Mouse (Mus musculus) thymus, postnatal 36 days (tissue): ENCODE measurements at regions not wholly inside any gene's neighbourhood (a gene's known extent, or its start where the extent isn't known, plus 50 kb on each side); places are given as distances from the start of the nearest gene placed in this dataset.

ENCODE experiments used
- DNase-seq, 2 experiments: peaks; one replicate each; pipeline ENCODE4 v3.0.0; 2022; ENCODE audit warnings: mixed read lengths in 2 of 2

DNA sequence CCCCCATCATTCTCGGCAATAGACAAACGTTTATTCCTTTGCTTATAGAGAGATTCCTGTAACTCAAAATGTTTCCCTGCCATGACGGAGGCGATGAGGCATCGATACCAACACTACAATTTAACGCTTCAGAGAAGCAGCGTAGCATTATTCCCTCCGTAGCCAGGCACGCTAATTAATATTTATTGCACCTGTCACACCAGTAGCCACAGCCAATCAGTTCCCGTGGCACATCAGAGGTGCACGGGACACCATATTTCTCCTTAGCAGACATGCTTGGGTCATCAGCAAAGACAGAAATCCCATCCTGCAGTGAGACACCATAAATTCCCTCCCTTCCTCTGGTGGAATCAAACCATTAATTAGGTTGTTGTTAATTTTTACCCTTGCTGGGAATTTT lies 399.8 kb upstream of the Tmpo start:
- no peak for DNase-seq

DNA sequence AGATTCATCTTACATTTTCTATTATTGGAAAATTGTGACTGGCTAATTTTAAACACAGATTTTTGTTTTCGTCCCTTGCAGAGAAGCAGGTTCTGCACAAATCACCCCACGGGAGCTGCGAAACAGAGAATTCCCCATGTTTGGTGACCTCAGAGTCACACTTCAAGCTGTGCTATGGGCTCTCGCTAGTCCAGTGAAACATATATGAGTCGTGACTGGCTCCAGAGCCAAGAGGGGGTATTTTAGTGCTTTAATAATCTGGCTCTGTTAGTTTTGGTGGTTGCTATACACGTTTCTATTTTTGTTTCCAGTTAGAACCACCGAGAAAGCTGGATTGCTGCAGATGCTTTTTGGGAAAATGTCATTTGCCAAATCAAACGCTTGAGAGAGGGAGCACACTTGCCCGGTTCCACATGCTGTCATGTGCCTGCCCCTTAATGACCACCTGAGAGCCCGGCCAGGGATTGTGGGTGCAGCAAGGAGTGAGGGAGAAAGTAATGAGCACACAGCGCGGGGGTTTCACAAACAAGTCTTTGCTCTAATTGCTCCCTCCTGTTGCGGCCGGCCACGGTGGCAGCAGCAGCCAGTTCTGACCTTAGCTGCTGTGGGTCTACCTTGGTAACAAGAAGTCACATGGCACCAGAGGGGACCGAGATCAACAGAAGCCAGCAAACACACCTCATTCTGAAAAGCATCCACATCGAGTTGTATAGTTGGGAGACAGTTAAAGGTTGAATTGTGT lies 394.4 kb upstream of the Tmpo start:
- no peak for DNase-seq

DNA sequence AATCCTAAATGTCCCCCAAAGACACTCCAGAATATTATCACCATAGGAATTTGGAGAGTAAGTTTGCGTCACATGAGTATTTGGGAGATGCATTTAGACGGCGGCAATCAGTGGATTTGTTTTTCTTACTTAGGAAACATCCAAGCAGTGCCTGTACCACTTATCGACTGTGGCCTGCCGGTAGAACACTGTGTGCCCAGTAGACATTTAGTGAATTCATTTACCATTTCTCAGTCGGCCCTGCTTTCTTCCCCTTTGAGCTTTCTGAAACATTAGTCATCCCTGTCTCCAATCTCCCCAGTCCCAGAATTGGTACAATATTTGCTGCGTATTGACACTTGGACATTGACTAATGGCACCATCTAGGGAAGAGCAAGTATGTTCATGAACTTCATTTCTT lies 391.7 kb upstream of the Tmpo start:
- no peak for DNase-seq

DNA sequence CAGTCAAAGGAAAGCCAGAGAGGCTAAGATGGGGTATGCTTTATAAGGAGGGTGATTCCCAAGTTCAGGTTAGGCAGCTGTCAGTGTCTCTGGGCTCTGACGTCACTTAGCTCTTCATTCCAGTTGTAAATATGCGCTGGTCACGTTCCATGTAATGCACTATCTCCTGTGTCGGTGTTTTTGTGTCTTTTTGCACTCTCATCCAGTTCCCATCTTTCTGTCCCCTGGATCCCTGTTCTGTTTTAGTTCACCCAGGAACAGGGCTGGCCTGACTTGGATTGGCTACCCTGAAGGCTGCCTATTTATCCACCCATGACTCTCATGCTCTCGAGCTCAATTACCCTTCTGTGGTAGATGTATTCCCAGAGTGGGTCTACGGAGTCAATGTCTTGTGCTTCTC lies 387.9 kb upstream of the Tmpo start:
- DNase-seq, result no peak

DNA sequence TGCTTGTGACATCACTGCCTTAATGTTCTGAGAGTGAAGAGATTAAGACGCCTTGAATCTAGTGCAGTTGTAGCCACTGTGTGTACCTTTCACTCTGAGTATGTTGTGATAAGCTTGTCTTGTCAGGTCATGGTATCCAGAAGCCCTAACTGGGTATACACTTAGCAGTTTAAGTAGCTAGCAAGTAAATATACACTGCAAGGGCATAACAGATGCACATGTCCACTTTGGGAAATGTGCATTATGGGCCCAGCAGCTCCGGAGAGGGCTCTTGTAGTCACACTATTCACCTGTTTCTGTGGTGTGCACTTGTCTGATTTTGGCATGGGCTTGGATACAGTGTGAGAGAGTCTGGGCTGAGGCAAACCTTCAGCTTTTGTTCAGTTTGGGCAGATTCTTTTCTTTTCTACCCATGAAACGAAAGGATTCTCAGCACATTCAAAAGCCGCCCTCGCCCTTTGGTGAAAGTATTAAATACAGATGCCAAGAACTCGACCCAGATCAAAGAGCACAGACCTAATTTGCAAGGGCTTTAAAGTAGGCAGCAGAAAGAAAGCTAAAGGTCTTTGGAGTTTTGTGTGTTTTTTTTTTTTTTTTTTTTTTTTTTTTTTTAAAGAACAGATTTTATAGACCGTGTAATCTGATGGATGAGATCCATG lies 385.1 kb upstream of the Tmpo start:
- no peak for DNase-seq

DNA sequence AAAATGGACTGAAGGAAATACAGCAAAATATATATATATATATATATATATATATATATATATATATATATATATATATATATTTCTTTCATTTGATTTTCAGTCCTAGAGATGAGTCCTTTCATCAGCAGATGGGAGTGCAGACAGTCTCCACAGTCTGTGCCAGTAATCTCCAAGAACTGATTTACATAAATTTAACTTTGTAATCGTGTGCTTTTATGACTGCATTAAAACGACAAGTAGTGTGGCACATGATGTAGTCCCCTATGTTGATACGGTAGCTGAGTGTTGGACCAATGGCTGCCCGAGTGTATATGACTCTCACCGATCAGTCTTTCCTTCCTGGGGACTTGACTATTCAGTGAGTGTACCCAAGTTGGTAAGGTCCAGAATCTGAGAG lies 378.2 kb upstream of the Tmpo start:
- DNase-seq, result no peak

DNA sequence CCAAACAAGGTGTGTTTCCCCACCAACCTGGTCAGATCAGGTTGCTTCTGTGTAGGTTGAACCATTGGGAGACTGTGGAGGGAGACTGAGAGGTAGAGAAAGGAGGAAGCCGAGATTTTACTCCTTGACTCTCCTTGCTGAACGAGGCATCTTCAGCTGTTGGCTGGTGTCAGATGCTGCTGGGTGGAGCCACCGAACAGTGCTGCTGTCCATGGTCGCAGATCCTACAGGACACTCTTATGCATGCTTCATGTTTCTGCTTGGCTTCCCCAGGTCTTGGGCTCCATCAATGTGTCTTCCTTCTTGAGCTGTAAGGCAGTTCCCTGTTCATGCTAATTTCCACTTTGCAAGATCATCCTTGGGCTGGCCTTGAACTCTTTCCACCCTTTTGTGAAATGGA lies 367.0 kb upstream of the Tmpo start:
- DNase-seq, result no peak

DNA sequence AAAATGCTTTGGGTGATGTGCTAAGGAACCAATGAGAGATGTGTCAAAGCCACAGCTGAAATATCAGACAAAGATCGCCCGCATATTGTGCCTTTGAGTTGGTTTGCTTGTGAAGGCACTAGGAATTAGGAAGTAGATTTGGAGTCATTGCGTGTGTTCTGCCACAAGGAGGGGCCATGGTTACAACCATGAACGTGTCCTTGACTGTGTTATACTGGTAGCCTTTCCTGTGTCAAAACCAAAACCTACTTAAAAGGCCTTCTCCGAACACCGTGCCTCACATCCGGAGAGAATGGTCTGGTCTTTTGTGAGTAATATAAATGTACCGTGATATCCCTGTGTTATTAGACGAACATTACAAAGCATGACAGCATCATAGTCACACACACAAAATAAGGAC lies 365.0 kb upstream of the Tmpo start:
- DNase-seq, result no peak

DNA sequence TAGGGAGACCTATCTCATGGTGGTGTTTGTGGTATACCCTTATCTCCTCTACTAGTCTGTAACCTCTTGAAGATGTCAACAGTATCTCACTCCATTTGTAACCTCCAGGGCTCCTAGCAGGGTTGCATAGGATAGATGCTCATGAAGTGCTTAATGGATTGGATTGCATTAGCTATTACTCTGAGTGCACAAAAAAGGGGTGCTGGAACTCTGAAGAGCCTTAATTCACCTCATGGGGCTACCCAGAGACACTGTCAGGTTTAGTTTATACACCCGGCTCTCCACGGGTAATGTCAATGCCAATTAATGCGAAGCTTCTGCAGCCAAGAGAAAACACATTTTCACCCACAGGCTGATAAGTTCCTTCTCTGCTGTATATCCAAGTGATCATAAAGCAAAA lies 364.3 kb upstream of the Tmpo start:
- no peak for DNase-seq

DNA sequence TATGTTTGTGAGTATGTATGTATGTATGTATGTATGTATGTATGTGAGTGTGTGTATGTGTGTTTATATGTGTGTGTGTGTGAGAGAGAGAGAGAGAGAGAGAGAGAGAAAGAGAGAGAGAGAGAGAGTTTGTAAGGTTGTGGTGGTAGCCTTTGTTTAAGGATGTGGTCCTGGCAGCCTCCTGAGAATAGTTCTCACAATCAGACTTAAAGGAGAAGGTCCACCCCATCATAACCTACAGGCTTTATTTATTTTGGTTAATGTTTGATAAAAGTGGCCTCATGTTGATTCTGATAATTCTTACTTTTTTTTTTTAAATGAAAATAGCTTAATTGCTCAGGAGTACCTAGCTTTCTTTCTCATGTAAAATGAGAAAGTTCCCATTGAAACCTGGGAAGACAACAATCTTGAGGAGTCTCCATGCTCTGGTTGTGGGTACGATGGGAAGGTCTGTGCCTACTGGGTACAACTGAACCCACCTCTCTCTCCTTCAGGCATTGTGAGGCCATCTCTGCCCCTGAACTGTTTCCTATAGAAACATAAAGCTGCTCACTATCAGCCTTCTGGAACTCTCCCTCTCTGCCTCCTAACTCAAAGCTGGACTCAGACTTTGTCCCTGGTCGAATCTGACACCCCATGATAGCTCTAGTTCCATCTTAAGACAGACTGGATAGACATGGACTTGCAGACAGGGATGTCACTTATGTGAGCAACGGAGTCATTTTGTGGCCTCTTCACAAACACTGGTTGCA lies 362.2 kb upstream of the Tmpo start:
- DNase-seq, result no peak

DNA sequence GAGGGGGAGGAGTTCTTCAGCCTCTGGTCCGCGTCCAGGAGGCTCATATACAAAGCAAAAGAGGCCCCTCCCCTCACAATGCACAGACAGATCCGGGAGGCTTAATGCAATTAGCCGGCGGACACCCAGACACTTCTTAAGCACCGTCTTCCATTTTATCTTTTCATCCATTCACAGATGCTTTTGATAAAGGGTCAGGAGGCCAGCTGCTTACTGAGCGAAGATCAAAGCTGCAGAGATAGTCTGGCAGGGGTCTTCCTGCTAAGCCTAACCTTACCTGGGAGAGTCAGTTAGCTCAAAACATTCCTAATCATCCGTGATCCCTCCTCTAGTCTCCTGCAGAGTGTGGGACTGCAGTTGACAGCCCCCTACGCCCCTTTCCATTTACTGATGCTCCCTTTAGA lies 361.1 kb upstream of the Tmpo start:
- DNase-seq, result no peak

DNA sequence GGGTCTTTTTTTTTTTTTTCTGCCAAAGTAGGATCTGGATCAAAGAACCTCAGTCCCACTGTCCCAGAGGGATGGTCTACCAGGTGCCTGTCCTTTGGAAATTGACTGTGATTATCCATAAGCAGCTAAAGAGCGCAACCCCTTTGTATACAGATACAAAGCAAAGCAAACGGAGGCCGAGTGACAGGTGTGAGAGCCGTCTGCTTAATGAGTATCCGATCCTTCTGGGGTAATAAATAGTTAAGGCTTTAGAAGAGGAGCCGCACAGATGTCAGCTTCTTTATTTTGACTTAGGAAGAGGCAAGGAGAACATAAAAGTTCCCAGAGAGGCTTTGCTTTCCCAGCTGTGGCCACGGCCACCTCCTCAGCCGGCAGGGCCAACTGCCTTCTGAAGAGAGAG lies 356.1 kb upstream of the Tmpo start:
- no peak for DNase-seq

DNA sequence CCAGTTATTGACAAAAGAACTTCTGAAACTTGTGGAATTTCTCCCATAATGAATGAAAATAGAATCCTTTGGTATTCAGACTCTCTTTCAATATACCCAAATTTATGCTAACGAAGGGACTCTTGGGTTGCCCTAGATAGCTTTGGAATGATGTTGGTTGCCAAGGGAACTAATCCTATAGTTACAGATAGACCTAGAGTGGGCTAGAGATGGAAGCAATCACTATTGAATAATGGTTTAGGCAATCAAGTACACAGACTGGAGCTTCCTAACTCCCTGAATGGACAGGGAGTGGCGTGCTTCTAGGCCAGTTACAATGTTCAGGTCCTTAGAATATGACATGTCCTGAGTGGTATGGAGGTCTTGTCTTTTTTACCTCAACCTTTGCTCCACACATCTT lies 354.3 kb upstream of the Tmpo start:
- DNase-seq, result no peak

DNA sequence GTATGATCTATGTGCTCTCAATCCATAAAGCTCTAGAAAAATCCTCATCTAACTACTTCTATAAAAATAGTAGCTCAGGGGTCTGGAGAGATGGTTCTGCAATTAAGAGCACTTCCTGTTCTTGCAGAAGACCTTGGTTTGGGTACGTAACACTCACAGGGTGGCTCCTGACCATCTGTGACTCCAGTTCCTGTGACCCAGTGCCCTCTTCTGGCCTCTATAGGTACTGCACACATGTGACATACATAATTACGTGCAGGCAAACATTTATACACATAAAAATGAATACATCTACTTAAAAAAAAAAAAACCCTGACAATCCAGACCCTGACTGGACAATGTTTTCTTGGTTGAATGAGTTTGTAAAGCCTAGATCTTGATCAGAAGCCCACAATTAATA lies 347.2 kb upstream of the Tmpo start:
- DNase-seq, result no peak

DNA sequence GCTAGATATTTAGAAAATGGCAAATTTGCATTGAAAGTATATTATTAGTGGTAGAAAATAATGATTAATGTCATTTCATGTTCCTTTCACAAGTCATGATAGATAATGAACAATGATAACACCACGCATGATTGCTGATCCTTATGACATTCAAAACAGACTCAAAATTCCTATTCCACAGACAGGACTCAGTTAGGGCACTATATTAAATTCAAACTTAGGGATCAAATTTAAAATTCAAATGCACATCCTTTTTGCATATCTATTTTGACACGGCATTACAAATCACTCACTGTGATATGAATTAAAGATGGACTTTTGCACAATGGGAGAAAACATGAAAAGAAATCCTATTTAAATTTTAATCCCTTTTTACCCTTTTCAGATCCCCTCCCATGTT lies 340.1 kb upstream of the Tmpo start:
- no peak for DNase-seq

DNA sequence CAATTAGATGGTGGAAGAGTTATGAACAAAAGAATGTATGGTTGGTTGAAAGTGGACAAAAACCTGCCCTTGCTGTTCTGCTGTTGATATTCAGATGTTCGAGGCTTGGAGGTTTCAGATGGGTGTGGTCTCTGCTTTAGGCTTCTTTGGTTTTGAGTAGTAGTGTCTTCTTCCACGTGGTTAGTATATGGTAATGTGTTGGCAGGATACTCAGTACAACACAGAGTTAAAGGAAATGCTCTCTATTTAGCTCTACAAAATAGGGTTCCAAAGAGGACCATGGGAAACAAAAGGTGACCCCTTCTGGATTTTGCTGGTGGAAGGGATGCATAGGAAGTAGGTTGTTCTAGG lies 333.9 kb upstream of the Tmpo start:
- no peak for DNase-seq

DNA sequence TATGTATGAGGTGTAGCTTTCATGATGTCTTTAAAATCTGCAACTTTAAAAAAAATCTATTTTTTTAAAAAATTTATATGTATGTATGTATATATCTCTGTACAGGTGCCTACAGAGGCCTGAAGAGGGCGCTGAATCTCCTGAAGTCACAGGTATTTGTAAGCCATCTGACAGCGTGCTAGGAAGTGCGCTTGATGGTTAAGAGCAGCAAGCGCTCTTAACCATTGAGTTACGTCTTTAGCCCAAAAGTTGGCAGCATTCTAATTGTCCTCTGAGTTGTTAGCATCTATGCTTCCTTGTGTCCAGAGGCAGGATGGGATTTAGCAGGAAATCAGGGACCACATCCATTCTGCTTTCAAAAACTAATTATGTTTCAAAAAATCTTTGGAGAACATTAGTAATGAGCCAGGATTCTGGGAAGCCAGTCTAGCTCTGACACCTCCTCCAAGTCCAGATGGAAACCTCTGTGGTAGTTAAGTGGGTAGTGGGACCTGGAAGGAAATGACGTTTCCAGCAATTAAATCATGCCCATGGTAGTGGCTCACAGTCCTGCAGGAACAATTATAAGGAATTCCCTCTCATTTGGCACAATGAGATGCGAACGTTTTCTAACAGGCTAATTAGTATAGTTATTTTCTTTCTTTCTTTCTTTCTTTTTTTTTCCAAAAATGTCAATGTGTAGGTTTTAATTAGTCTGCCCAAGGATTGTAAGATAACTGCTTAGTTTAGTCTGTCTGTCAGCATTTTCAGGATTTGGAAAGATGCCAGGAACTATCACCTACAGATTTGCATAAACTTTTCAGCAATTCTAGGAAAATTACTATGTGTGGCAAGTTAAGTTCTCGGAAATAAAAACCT lies 333.3 kb upstream of the Tmpo start:
- no peak for DNase-seq

DNA sequence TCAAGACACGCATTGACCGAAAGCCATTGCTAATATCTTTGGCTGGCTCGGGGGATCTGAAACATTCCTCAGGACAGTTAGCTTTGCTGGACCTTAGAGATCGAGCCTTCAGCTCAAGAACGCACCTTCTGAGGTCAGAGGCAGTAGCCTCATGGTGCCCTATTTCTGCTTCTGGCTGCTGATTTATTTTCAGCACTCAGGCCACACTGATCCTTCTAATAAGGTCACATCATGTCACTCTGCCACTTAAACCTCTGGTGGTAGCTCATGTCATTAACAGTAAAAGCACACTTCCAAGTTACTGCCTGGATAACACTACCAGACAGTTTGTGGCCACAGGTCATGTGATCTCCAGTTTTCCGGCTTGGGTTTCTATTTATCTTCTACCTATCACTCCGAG lies 325.9 kb upstream of the Tmpo start:
- no peak for DNase-seq

DNA sequence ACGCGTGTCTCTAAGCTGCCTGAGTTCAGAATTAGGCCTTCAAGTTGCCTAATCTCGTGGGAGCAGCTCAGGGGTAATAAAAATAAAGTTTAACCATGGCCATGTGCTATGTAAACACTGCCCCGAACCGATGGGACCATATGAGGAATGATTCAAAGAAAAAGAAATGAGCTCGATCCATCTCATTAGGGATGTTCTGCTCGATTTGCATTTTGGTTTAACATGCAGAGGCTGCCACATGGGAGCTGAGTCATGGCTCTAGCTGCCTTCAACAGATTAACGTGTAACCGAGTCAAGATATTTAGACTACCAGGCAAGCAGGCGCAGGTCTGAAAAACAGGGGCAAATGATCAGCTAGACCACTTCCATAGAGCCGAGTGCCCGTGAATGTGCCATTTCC lies 323.8 kb upstream of the Tmpo start:
- DNase-seq, result no peak

DNA sequence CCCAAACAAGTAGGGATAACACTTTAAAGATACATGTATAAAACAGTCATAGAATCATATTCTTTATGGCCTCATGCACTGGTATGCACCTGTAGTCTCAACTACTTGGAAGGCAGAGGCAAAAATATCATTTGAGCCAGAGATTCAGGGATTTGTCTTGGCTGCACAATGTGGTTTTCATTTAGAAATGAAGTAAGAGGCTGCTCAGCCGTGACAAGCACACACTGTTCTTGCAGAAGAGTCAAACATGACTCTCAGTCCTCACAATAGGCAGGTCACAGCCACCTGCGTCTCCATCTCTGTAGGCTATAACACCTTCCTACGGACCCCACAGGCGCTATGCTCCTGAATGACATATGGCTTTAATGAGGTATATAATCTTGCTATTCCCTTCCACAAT lies 317.4 kb upstream of the Tmpo start:
- DNase-seq, result no peak

DNA sequence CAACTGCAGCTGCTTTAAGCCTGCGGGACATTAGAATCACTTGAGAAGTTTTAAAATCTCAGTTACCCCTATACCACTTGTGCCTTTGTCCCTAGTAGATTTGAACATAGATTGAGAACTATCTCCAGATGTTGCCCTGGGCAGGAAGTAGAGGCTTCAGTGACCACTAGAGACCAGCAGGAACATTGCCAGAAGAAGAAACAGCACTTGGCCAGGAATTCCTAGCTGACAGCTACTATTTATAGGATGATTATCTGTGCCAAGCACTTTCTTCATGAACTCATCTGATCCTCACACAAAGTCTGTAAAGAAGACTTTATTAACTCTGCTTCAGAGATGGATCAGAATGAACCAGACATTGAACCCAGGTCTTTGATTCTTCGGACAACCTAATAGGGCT lies 283.6 kb upstream of the Tmpo start:
- no peak for DNase-seq

DNA sequence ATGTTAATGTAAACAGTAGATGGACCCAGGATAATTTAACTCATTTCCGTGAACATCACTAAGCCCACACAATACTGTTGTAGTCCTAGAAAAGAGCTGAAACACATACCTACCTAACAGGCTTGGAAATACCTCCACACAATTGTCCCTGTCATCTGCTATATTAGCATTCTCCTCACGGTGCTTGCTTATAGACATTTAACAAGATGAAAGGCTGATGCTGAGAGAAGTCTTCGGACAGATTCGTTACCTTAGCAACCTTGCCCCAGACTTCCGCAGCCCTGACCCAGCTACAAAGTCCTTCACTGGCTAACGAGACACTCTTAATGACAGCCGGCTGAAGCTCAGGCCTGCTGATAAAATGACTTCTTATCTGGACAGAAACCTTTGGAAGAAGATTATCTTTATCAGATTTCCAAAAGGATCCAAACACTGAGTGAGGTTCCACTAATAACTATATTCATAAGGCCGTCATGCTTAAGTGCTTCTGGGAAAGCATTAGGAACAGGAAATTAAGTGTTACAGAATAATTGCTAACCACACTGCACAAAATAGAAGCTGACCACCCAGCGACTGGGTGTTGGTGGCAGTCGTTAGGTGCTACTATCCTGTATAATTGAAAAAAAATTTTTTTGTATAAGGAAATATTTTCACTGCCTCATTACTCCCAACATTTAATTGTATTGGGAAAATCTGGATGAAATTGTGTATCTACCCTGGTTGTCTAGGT lies 267.0 kb upstream of the Tmpo start:
- DNase-seq, result no peak

DNA sequence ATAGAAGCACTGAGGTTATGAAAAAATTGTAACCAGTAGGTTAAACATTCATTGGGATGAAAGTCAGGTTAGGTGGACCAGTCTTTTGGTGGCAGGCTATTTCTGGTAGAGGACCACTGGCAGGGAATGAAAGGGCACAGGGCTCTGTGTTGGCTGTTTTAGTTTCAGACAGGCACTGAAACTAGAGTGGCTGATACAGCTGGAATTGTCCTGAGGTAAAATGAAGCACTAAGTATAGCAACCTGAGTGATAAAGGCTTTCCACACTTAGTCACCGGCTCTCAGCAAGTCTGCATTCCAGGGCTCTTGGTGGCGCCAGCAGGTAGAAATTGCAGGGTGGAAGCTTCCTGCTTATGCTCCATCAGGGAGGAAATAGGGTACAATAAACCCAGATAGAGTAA lies 262.2 kb upstream of the Tmpo start:
- DNase-seq, result no peak
